Mouse (Mus musculus): ENCODE measurements around the gene Ric1.
"Not testable (repeated sequence)": the region's sequence is repeated elsewhere in the genome, so short reads cannot be mapped to it uniquely, and the experiment has no call there.

The Ric1 gene

DNA sequence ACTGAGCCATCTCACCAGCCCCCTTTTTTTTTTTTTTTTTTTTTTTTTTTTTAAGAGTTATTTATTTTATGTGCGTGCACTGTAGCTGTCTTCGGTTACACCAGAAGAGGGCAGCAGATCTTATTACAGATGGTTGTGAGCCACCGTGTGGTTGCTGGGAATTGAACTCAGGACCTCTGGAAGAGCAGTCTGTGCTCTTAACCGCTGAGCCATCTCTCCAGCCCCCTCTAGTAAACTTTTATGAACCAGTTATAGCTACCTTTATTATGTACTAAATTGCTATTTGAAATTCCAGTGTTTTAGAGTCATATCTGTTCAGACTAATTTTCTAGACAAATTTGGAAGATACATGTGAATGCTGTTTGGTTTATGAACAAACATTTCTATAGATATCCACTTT is 3.5 kb downstream of the Ric1 start:
- not testable (repeated sequence) for DNase-seq (ENCODE audit: extremely low read depth, low read depth)

GRCm38 (mm10) chr19:29526837-29527236 is 4.8 kb downstream of the Ric1 start:
- no peak for DNase-seq (ENCODE audit: extremely low read depth, low read depth)

- no peak for DNase-seq (ENCODE audit: extremely low read depth, low read depth)
Observed at GRCm38 (mm10) chr19:29527299-29527698, 5.2 kb downstream of the Ric1 start.

DNA sequence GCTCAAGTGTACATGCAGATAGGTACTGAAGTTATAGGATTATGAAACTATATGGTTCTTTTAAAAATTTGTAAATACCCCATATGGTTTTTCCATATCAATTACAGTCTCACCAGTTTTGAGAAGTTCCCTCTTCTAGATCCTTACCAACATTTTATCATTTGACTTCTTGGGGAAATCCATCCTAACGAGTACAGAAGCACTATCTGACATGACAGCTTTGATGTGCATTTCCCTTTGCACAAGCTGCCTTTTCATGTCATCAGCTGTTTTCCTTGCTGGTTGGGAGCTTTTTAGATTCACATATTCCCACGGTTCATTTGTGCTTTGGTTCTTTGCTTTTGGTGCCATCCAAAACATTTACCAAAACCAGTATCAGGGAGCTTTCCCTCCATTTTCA is 6.5 kb downstream of the Ric1 start:
- peak; percentile 58 for DNase-seq (ENCODE audit: extremely low read depth, low read depth)

- no peak for DNase-seq (ENCODE audit: extremely low read depth, low read depth)
Observed at GRCm38 (mm10) chr19:29534030-29534429, 11.9 kb downstream of the Ric1 start.

DNA sequence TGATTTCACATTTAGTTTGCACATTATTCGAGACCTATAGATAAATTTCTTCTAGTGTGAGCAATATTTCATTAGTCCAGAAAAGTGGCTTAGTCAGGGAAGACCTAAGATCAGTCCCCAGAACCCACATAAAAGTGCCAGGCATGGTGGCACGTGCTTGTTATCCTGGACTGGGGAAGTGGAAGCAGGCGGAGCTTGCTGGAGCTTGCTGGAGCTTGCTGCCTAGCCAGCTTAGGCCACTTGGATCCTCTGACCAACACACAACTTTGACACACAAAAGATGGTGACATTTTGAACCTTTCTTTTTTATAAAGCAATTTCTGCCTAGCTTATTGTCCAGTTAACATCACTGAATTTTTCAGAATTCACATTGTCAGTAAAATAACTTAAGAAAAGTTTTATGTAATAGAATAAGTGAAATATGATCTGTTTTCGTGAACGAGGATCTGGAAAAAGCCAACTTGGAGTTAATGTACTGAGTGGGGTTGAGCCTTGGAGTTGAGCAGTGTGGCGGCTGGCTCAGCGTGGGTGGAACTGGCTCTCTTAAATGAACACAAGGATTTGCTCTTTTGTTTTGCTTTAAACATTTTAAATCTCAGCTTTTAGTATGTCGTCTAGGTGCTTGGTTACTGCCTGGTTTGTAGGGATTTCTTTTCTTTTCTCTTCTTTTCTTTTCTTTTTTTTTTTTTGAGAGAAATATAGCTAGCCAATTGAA is 20.3 kb downstream of the Ric1 start:
- DNase-seq (ENCODE audit: extremely low read depth, low read depth), result no peak

- no peak for DNase-seq (ENCODE audit: extremely low read depth, low read depth)
Observed at GRCm38 (mm10) chr19:29544026-29544425, 21.9 kb downstream of the Ric1 start.

DNA sequence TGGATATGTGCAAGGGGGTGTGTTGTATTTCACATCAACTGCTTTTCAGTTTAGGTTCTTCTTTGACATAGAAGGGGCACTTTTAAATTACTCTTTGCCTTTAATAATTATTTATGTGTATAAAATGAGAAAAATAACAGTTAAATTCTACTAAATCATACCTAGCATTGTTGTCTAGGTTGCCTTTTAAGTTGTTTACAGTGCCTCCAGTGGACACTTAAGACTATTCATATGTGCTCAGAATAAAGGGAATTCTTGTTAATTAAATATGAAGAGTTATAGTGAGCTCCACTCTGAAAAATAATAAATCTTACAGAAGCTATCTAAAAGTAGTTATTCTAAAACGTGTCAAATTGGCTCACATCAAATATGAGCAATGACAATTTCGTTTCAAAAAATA is 28.5 kb downstream of the Ric1 start:
- no peak for DNase-seq (ENCODE audit: extremely low read depth, low read depth)

DNA sequence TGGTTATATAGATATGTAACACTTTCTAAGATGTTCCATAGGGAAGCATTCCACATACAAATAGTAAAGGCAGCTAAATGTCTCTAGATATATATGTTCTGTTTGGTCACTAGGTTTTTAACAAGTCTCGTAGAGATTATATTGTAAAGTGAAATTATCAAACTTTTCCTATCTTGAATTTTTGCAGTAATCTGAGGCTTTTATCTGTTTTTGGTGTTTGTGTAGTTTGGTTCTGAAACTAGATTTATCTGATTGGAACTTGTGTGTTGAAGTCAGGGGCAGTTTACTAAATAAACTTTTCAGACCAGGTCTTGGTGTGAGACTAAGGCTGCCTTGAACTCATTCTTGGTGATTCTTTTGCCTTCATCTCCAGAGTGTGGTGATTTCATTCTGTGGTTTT is 29.0 kb downstream of the Ric1 start:
- no peak for DNase-seq (ENCODE audit: extremely low read depth, low read depth)

GRCm38 (mm10) chr19:29551980-29552379 is 29.9 kb downstream of the Ric1 start:
- DNase-seq (ENCODE audit: extremely low read depth, low read depth), result not testable (repeated sequence)

DNA sequence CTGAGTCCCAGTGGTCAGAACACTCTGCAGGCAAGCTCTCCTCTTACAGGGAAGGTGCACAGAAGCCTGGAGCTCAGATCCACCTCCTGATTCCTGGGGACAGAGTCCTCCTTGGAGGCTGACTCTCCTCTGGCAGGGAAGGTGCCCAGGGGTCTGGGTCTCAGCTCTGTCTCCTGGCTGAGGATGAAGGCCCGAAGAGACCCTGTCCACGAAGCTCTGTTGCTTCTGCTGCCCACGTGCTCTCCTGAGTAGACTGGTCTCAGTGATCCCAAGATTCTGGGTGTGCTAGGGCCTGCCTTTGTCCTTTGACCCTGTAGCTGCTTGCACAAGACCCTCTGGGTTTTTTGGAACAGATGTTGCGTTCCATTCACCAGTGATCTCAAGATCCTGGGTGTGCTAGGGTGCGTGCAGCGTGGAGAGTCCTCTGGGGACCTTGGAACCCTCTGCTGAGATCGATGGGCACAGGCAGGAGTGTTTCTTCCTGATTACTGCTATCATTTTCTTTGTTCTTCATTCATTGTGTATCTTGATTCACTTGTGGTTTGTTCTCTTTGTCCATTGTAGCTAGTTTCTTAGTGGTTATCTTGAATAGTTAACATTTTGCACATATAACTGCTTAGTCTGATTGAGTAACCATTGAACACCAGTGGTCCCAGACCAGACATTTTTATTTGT is 35.2 kb downstream of the Ric1 start:
- peak; percentile 55 for DNase-seq (ENCODE audit: extremely low read depth, low read depth)

GRCm38 (mm10) chr19:29562166-29562565 is 40.1 kb downstream of the Ric1 start:
- DNase-seq (ENCODE audit: extremely low read depth, low read depth), result no peak

DNA sequence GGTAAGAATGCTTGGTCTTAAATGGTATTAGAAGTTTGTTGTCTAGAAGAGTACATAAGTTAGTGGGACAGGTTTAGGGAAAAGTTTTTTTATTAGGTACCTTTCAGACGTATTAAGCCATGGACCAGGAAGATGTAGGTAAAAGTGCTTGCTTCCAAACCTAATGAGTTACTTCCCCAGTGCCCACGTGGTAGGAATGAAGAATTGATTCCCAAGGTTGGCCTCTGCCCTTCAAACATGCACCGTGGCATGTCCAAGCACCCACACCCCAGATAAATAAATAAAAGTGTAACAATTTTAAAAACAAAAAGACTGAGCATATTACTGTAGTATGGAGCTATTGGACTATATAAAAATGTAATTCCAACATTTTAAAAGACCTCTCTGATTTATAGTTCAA is 40.5 kb downstream of the Ric1 start:
- DNase-seq (ENCODE audit: extremely low read depth, low read depth), result no peak

- peak; percentile 79 for DNase-seq (ENCODE audit: extremely low read depth, low read depth)
Observed at GRCm38 (mm10) chr19:29563258-29563779, 41.2 kb downstream of the Ric1 start.

DNA sequence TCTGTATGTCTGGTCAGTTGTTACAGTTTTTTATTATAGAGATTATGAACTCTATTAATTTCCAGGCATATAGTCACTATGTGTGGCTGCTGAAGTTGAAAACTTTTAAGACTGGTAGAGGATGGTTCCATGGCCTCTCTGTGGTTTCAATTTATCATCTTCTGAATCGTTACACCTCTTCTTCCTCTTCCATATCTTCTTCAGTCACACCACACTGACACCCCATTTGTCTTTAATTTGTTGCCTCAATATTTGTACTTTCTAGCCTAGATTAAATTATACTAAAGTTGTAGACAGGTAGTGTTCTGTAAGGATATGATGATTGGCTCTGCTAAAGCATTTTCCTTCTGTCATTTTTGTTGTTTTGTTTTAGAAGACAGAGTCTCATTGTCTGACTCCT is 44.4 kb downstream of the Ric1 start:
- peak; percentile 26 for DNase-seq (ENCODE audit: extremely low read depth, low read depth)

DNA sequence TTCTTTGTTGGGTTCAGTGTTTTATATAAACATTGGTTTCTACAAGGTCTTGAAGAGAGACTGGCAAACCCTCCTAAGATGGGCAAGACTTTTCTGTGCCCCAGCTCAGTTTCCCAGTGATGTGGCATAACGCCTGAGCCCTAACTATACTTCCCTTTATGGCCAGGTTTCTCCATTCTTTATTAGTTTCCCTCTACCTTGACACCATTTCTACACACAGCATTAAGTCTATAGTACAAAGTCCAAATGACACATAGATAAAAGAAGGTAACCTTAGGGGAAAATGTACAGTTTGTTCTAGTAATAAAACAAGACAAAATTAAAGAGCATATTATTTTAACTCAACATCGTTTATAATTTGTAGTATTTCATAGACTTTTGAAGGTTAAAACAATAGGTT is 60.4 kb downstream of the Ric1 start:
- DNase-seq (ENCODE audit: extremely low read depth, low read depth), result no peak

DNA sequence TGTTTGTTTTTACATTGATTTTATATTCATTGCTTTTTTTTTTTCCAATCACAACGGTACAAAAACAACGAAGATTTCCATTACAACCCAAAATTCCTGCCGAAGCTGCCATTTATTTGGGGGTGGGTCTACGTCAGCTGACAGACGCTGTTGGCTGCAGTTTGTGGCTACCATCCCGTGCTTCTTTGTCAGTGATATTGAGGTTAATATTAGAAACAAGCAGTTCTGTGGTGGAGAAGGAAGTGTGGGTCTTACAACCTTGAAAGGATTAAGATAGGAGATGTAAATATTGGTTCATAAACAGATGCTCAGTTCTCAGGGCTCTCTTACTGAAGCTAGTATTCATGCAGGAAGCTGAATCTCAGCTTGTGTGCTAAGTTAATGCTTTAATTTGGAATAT is 61.7 kb downstream of the Ric1 start:
- no peak for DNase-seq (ENCODE audit: extremely low read depth, low read depth)

GRCm38 (mm10) chr19:29593783-29594182 is 71.7 kb downstream of the Ric1 start:
- not testable (repeated sequence) for DNase-seq (ENCODE audit: extremely low read depth, low read depth)

- no peak for DNase-seq (ENCODE audit: extremely low read depth, low read depth)
Observed at GRCm38 (mm10) chr19:29596276-29596675, 74.2 kb downstream of the Ric1 start.

DNA sequence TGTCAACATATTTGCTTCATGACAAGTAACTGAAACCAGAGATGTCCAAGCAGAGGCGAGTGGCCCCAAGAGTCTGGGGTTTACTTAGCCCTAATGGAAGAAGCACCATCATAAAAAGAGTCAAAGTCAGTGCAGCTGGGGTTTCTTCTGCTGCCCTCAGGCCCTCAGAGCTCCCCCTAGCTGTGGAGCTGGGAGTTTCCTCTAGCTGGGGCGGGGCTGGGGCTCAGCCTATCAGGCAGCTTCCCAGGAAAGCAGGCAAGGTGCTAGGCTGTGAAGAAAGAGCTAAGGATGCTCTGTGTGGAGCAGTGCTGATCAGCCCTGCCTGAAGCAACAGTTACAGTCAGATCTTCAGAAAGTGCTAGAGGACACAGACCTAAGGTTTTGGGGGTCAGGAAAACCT is 74.9 kb downstream of the Ric1 start:
- DNase-seq (ENCODE audit: extremely low read depth, low read depth), result no peak

GRCm38 (mm10) chr19:29598981-29599380 is 76.9 kb downstream of the Ric1 start:
- no peak for DNase-seq (ENCODE audit: extremely low read depth, low read depth)

DNA sequence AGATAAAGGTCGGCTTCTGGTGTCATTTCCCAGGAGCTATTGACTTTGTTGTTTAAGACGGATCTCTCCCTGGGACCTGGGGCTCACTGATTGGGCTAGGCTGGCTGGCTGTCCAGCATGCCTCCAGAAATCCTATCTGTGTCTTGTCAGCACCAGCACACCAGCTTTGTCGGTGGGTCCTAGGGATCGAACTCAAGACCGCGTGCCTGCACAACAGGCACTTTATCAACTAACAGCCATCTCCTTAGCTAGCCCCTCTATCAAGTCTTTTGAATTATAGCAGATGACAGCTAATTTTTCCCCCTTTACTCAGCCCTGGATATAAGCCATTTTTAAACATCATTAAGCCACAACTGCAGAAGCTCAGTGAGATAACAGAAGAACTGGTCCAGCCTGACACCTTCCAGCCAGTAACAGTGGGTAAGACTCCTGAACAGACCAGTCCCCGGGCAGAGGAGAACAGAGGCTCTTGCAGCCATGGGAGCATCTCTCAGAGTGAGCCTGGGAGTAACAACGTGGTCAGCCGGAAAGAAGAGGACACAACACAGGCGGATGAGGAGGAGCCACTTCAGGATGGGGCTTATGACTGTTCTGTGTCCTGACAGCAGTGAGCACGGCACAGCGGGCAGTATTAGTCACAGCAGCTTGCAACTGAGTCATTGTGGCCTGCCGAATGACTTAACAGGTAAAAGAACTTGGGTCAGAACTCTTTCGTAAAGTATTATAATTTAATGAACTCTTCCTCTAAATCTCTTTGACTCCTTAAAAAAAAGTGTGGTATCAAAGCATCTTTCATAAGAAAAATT is 81.7 kb downstream of the Ric1 start:
- DNase-seq (ENCODE audit: extremely low read depth, low read depth), result peak; percentile 23

Data from MEL-GATA-1-ER (cell line).